Mouse (Mus musculus) C2C12 (cell line): ENCODE results near the gene Gm28042.

Experiments
- CTCF ChIP-seq: IDR thresholded peaks from one replicate; pipeline ENCODE4 v1.5.1; 2011; ENCODE audit not compliant: control insufficient read depth, insufficient read depth, insufficient read length
- FOSL1 ChIP-seq: IDR thresholded peaks from one replicate; pipeline ENCODE4 v1.8.0; 2011; ENCODE audit warnings: mild to moderate bottlenecking, low read length; ENCODE audit not compliant: poor library complexity, insufficient read depth, severe bottlenecking
- USF1 ChIP-seq: IDR thresholded peaks from one replicate; pipeline ENCODE4 v1.6.1; 2011; ENCODE audit warnings: low read depth, mild to moderate bottlenecking, control low read depth, moderate library complexity

GRCm38 (mm10) chr2:119985871-119986270 is 41.4 kb upstream of the Gm28042 start:
- TF ChIP-seq USF1 (no peak), CTCF (no peak), FOSL1 (no peak)
